Mouse (Mus musculus): Measurements from ENCODE around the gene Alx3. TPM values are rescaled to one million over a fixed set of nuclear protein-coding genes. Genes with fewer than 3 reads are reported as not detected.
A peak's percentile ranks its signal among the peaks of the same experiment; 100 is the strongest.

The Alx3 gene
- polyA plus RNA-seq, 1 experiment from 2014 or later, result 1.4 TPM

- H3K4me3 ChIP-seq, result no peak overlapping the region
- no peaks in the 10 kb centered on the region for H3K9me3 ChIP-seq (replicated peaks)
- no peak for ATAC-seq (ENCODE audit: insufficient number of reproducible peaks, low FRiP score)
- no peak overlapping the region for H3K9ac ChIP-seq
- H3K36me3 ChIP-seq, result peaks cover 76% of the 10 kb centered on the region
- no peak overlapping the region for H3K4me2 ChIP-seq
- WGBS, result 95% methylated on average over 8 of the region's 8 CpGs
- H3K4me1 ChIP-seq (replicated peaks), result peaks cover 8% of the 10 kb centered on the region
- H3K27me3 ChIP-seq (replicated peaks), result no peaks in the 10 kb centered on the region
- H3K27ac ChIP-seq (ENCODE audit: poor library complexity, severe bottlenecking), result no peak overlapping the region
These were observed 31.9 kb downstream of the Alx3 start for GRCm38 (mm10) chr3:107626751-107627150.

GRCm38 (mm10) chr3:107627641-107628040 is 32.8 kb downstream of the Alx3 start:
- Histone ChIP-seq H3K36me3 (peaks cover 67% of the 10 kb centered on the region), H3K9ac (no peak overlapping the region), H3K4me2 (no peak overlapping the region), H3K4me3 (no peak overlapping the region), H3K9me3 (replicated peaks) (no peaks in the 10 kb centered on the region), H3K4me1 (replicated peaks) (peaks cover 8% of the 10 kb centered on the region), H3K27ac (ENCODE audit: poor library complexity, severe bottlenecking) (no peak overlapping the region), H3K27me3 (replicated peaks) (no peaks in the 10 kb centered on the region)
- ATAC-seq (ENCODE audit: insufficient number of reproducible peaks, low FRiP score), result no peak
- 90% methylated on average over 7 of the region's 7 CpGs for WGBS

GRCm38 (mm10) chr3:107628551-107628950 is 33.7 kb downstream of the Alx3 start:
- H3K9me3 ChIP-seq (replicated peaks), result no peaks in the 10 kb centered on the region
- H3K27ac ChIP-seq (ENCODE audit: poor library complexity, severe bottlenecking), result no peak overlapping the region
- no peak overlapping the region for H3K4me2 ChIP-seq
- no peaks in the 10 kb centered on the region for H3K27me3 ChIP-seq (replicated peaks)
- peaks cover 58% of the 10 kb centered on the region for H3K36me3 ChIP-seq
- no peak overlapping the region for H3K9ac ChIP-seq
- peaks cover 8% of the 10 kb centered on the region for H3K4me1 ChIP-seq (replicated peaks)
- ATAC-seq (ENCODE audit: insufficient number of reproducible peaks, low FRiP score), result no peak
- 94% methylated on average over 2 of the region's 2 CpGs for WGBS
- no peak overlapping the region for H3K4me3 ChIP-seq

- Histone ChIP-seq H3K27ac (ENCODE audit: poor library complexity, severe bottlenecking) (no peak overlapping the region), H3K4me2 (no peak overlapping the region), H3K36me3 (peaks cover 49% of the 10 kb centered on the region), H3K4me3 (no peak overlapping the region), H3K9me3 (replicated peaks) (no peaks in the 10 kb centered on the region), H3K27me3 (replicated peaks) (no peaks in the 10 kb centered on the region), H3K9ac (no peak overlapping the region), H3K4me1 (replicated peaks) (peaks cover 8% of the 10 kb centered on the region)
- WGBS, result 89% methylated on average over 4 of the region's 4 CpGs
- no peak for ATAC-seq (ENCODE audit: insufficient number of reproducible peaks, low FRiP score)
These were observed 34.6 kb downstream of the Alx3 start for GRCm38 (mm10) chr3:107629411-107629810.

- Histone ChIP-seq H3K9ac (peak within 1 kb of the TSS; percentile 89), H3K27me3 (replicated peaks) (no peaks in the 10 kb centered on the region), H3K4me2 (peak within 1 kb of the TSS; percentile 82), H3K36me3 (peaks cover 34% of the 10 kb centered on the region), H3K27ac (ENCODE audit: poor library complexity, severe bottlenecking) (peak within 1 kb of the TSS; percentile 84), H3K4me3 (peak within 1 kb of the TSS; percentile 73), H3K4me1 (replicated peaks) (peaks cover 10% of the 10 kb centered on the region), H3K9me3 (replicated peaks) (no peaks in the 10 kb centered on the region)
- peak; percentile 80 for ATAC-seq (ENCODE audit: insufficient number of reproducible peaks, low FRiP score)
- WGBS, result under 1% methylated on average over 47 of the region's 48 CpGs
These were observed 36.1 kb downstream of the Alx3 start, which contains the start of gene Gm10961 for GRCm38 (mm10) chr3:107630682-107631522. Gene Gm10961 (plus strand): TSS chr3:107631322.

GRCm38 (mm10) chr3:107631523-107631958 is 36.7 kb downstream of the Alx3 start, which contains the start of gene Strip1:
Gene Strip1 (minus strand): TSS chr3:107631694.
- H3K4me1 ChIP-seq (replicated peaks), result peaks cover 13% of the 10 kb centered on the region
- peak within 1 kb of the TSS; percentile 84 for H3K27ac ChIP-seq (ENCODE audit: poor library complexity, severe bottlenecking)
- H3K36me3 ChIP-seq, result peaks cover 28% of the 10 kb centered on the region
- ATAC-seq (ENCODE audit: insufficient number of reproducible peaks, low FRiP score), result peak; percentile 95
- H3K4me2 ChIP-seq, result peak within 1 kb of the TSS; percentile 82
- H3K27me3 ChIP-seq (replicated peaks), result no peaks in the 10 kb centered on the region
- H3K4me3 ChIP-seq, result peak within 1 kb of the TSS; percentile 73
- no peaks in the 10 kb centered on the region for H3K9me3 ChIP-seq (replicated peaks)
- H3K9ac ChIP-seq, result peak within 1 kb of the TSS; percentile 89
- WGBS, result 0% methylated on average over 35 of the region's 35 CpGs

GRCm38 (mm10) chr3:107632786-107633185 is 38.0 kb downstream of the Alx3 start:
- H3K4me3 ChIP-seq, result no peak overlapping the region
- H3K4me1 ChIP-seq (replicated peaks), result peaks cover 13% of the 10 kb centered on the region
- H3K27me3 ChIP-seq (replicated peaks), result no peaks in the 10 kb centered on the region
- no peak overlapping the region for H3K27ac ChIP-seq (ENCODE audit: poor library complexity, severe bottlenecking)
- 98% methylated on average over 4 of the region's 4 CpGs for WGBS
- H3K4me2 ChIP-seq, result no peak overlapping the region
- H3K36me3 ChIP-seq, result peaks cover 15% of the 10 kb centered on the region; the same call in 1 of the 2 replicates
- ATAC-seq (ENCODE audit: insufficient number of reproducible peaks, low FRiP score), result no peak
- no peak overlapping the region for H3K9ac ChIP-seq
- no peaks in the 10 kb centered on the region for H3K9me3 ChIP-seq (replicated peaks)

- ATAC-seq (ENCODE audit: insufficient number of reproducible peaks, low FRiP score), result no peak
- Histone ChIP-seq H3K27me3 (replicated peaks) (no peaks in the 10 kb centered on the region), H3K4me1 (replicated peaks) (peaks cover 13% of the 10 kb centered on the region), H3K4me3 (no peak overlapping the region), H3K9ac (no peak overlapping the region), H3K27ac (ENCODE audit: poor library complexity, severe bottlenecking) (no peak overlapping the region), H3K36me3 (peaks cover 5% of the 10 kb centered on the region; the same call in 1 of the 2 replicates), H3K4me2 (no peak overlapping the region), H3K9me3 (replicated peaks) (no peaks in the 10 kb centered on the region)
- WGBS, result 85% methylated on average over 9 of the region's 9 CpGs
These were observed 39.1 kb downstream of the Alx3 start for GRCm38 (mm10) chr3:107633906-107634305.

- no peaks in the 10 kb centered on the region for H3K36me3 ChIP-seq
- H3K9ac ChIP-seq, result no peak overlapping the region
- H3K27ac ChIP-seq (ENCODE audit: poor library complexity, severe bottlenecking), result no peak overlapping the region
- H3K4me2 ChIP-seq, result no peak overlapping the region
- no peak for ATAC-seq (ENCODE audit: insufficient number of reproducible peaks, low FRiP score)
- WGBS, result 35% methylated on average over 8 of the region's 8 CpGs
- H3K4me3 ChIP-seq, result no peak overlapping the region
- H3K4me1 ChIP-seq (replicated peaks), result peaks cover 6% of the 10 kb centered on the region
- no peaks in the 10 kb centered on the region for H3K9me3 ChIP-seq (replicated peaks)
- H3K27me3 ChIP-seq (replicated peaks), result no peaks in the 10 kb centered on the region
These were observed 41.0 kb downstream of the Alx3 start for GRCm38 (mm10) chr3:107635836-107636235.

- H3K4me3 ChIP-seq, result no peak overlapping the region
These were observed 41.4 kb downstream of the Alx3 start for GRCm38 (mm10) chr3:107636236-107636635.

GRCm38 (mm10) chr3:107637606-107638172 is 42.9 kb downstream of the Alx3 start:
- Histone ChIP-seq H3K4me3 (no peak overlapping the region), H3K9ac (no peak overlapping the region), H3K9me3 (replicated peaks) (no peaks in the 10 kb centered on the region), H3K36me3 (no peaks in the 10 kb centered on the region), H3K27me3 (replicated peaks) (no peaks in the 10 kb centered on the region), H3K27ac (ENCODE audit: poor library complexity, severe bottlenecking) (no peak overlapping the region), H3K4me2 (no peak overlapping the region), H3K4me1 (replicated peaks) (peaks cover 6% of the 10 kb centered on the region)
- ATAC-seq (ENCODE audit: insufficient number of reproducible peaks, low FRiP score), result no peak
- WGBS, result 49% methylated on average over 5 of the region's 5 CpGs

More at GRCm38 (mm10) chr3:107636236-107636635, 41.4 kb downstream of the Alx3 start:
- no peak overlapping the region for H3K9ac ChIP-seq
- H3K27me3 ChIP-seq (replicated peaks), result no peaks in the 10 kb centered on the region
- H3K36me3 ChIP-seq, result no peaks in the 10 kb centered on the region
- no peak overlapping the region for H3K4me2 ChIP-seq
- no peak for ATAC-seq (ENCODE audit: insufficient number of reproducible peaks, low FRiP score)
- H3K9me3 ChIP-seq (replicated peaks), result no peaks in the 10 kb centered on the region
- H3K27ac ChIP-seq (ENCODE audit: poor library complexity, severe bottlenecking), result no peak overlapping the region
- 61% methylated on average over 3 of the region's 3 CpGs for WGBS
- peaks cover 6% of the 10 kb centered on the region for H3K4me1 ChIP-seq (replicated peaks)
